Mouse (Mus musculus): ENCODE data around the gene C1s2. TPM values are rescaled to one million over a fixed set of nuclear protein-coding genes. Genes with fewer than 3 reads are reported as not detected.
"Not testable (repeated sequence)": the region's sequence is repeated elsewhere in the genome, so short reads cannot be mapped to it uniquely, and the experiment has no call there.

C1s2 gene
- polyA plus RNA-seq, 1 experiment from 2014 or later = not detected

GRCm38 (mm10) chr6:124658067-124658466, 22.2 kb upstream of the C1s2 start:
- H3K27me3 ChIP-seq (ENCODE audit: control insufficient read depth, insufficient read depth, low read length) = no peaks in the 10 kb centered on the region
- H3K4me3 ChIP-seq (ENCODE audit: low read depth, low read length) = no peak overlapping the region
- no peak overlapping the region for H3K4me2 ChIP-seq (ENCODE audit: low read depth, low read length, severe bottlenecking)
- H3K9ac ChIP-seq (ENCODE audit: low read length) = no peak overlapping the region
- H3K4me1 ChIP-seq (replicated peaks; ENCODE audit: control insufficient read depth, insufficient read depth, low read length) = no peaks in the 10 kb centered on the region
- ATAC-seq (replicated peaks; ENCODE audit: low FRiP score) = no peak
- 52% methylated on average over 2 of the region's 2 CpGs for WGBS
- DNase-seq (ENCODE audit: low spot score) = no peak
- peaks cover 3% of the 10 kb centered on the region; the same call in 1 of the 2 replicates for H3K9me3 ChIP-seq (ENCODE audit: control insufficient read depth, low read length)
- no peak overlapping the region for H3K27ac ChIP-seq (ENCODE audit: low read depth, low read length)
- no peaks in the 10 kb centered on the region for H3K36me3 ChIP-seq (ENCODE audit: control insufficient read depth, insufficient read depth, low read length)

- Histone ChIP-seq H3K9me3 (ENCODE audit: control insufficient read depth, low read length) (peaks cover 3% of the 10 kb centered on the region; the same call in 1 of the 2 replicates), H3K27me3 (ENCODE audit: control insufficient read depth, insufficient read depth, low read length) (no peaks in the 10 kb centered on the region), H3K27ac (ENCODE audit: low read depth, low read length) (no peak overlapping the region), H3K36me3 (ENCODE audit: control insufficient read depth, insufficient read depth, low read length) (no peaks in the 10 kb centered on the region), H3K4me2 (ENCODE audit: low read depth, low read length, severe bottlenecking) (no peak overlapping the region), H3K4me3 (ENCODE audit: low read depth, low read length) (no peak overlapping the region), H3K9ac (ENCODE audit: low read length) (no peak overlapping the region), H3K4me1 (replicated peaks; ENCODE audit: control insufficient read depth, insufficient read depth, low read length) (no peaks in the 10 kb centered on the region)
- DNase-seq (ENCODE audit: low spot score) = no peak
- WGBS = 78% methylated on average over 6 of the region's 6 CpGs
- ATAC-seq (replicated peaks; ENCODE audit: low FRiP score) = no peak
Observed at GRCm38 (mm10) chr6:124655893-124656292, 20.0 kb upstream of the C1s2 start.

- Histone ChIP-seq H3K36me3 (ENCODE audit: control insufficient read depth, insufficient read depth, low read length) (no peaks in the 10 kb centered on the region), H3K4me1 (replicated peaks; ENCODE audit: control insufficient read depth, insufficient read depth, low read length) (no peaks in the 10 kb centered on the region), H3K4me3 (ENCODE audit: low read depth, low read length) (no peak overlapping the region), H3K27me3 (ENCODE audit: control insufficient read depth, insufficient read depth, low read length) (no peaks in the 10 kb centered on the region), H3K9me3 (ENCODE audit: control insufficient read depth, low read length) (no peaks in the 10 kb centered on the region), H3K27ac (ENCODE audit: low read depth, low read length) (no peak overlapping the region), H3K4me2 (ENCODE audit: low read depth, low read length, severe bottlenecking) (no peak overlapping the region), H3K9ac (ENCODE audit: low read length) (no peak overlapping the region)
- no peak for ATAC-seq (replicated peaks; ENCODE audit: low FRiP score)
- no peak for DNase-seq (ENCODE audit: low spot score)
- WGBS = 66% methylated on average over 1 of the region's 1 CpGs
Observed at GRCm38 (mm10) chr6:124646394-124646793, 10.5 kb upstream of the C1s2 start.

GRCm38 (mm10) chr6:124640997-124641396, 5.1 kb upstream of the C1s2 start:
- no peaks in the 10 kb centered on the region for H3K36me3 ChIP-seq (ENCODE audit: control insufficient read depth, insufficient read depth, low read length)
- H3K9me3 ChIP-seq (ENCODE audit: control insufficient read depth, low read length) = no peaks in the 10 kb centered on the region
- no peaks in the 10 kb centered on the region for H3K4me1 ChIP-seq (replicated peaks; ENCODE audit: control insufficient read depth, insufficient read depth, low read length)
- no peaks in the 10 kb centered on the region for H3K27me3 ChIP-seq (ENCODE audit: control insufficient read depth, insufficient read depth, low read length)
- no peak overlapping the region for H3K27ac ChIP-seq (ENCODE audit: low read depth, low read length)
- no peak overlapping the region for H3K4me3 ChIP-seq (ENCODE audit: low read depth, low read length)
- 40% methylated on average over 8 of the region's 8 CpGs for WGBS
- no peak overlapping the region for H3K4me2 ChIP-seq (ENCODE audit: low read depth, low read length, severe bottlenecking)
- DNase-seq (ENCODE audit: low spot score) = peak; percentile 71
- no peak overlapping the region for H3K9ac ChIP-seq (ENCODE audit: low read length)
- no peak for ATAC-seq (replicated peaks; ENCODE audit: low FRiP score)

- DNase-seq (ENCODE audit: low spot score) (no peak), ATAC-seq (replicated peaks; ENCODE audit: low FRiP score) (no peak)
- Histone ChIP-seq H3K27ac (ENCODE audit: low read depth, low read length) (no peak overlapping the region), H3K4me2 (ENCODE audit: low read depth, low read length, severe bottlenecking) (no peak overlapping the region), H3K9ac (ENCODE audit: low read length) (no peak overlapping the region), H3K4me3 (ENCODE audit: low read depth, low read length) (no peak overlapping the region), H3K27me3 (ENCODE audit: control insufficient read depth, insufficient read depth, low read length) (no peaks in the 10 kb centered on the region), H3K9me3 (ENCODE audit: control insufficient read depth, low read length) (no peaks in the 10 kb centered on the region), H3K4me1 (replicated peaks; ENCODE audit: control insufficient read depth, insufficient read depth, low read length) (no peaks in the 10 kb centered on the region), H3K36me3 (ENCODE audit: control insufficient read depth, insufficient read depth, low read length) (no peaks in the 10 kb centered on the region)
- WGBS = 91% methylated on average over 3 of the region's 4 CpGs
Observed at GRCm38 (mm10) chr6:124640041-124640440, 4.2 kb upstream of the C1s2 start.

GRCm38 (mm10) chr6:124636858-124637460, 1.1 kb upstream of the C1s2 start:
- not testable (repeated sequence) for H3K4me1 ChIP-seq (replicated peaks; ENCODE audit: control insufficient read depth, insufficient read depth, low read length); H3K27ac ChIP-seq (ENCODE audit: low read depth, low read length); H3K9ac ChIP-seq (ENCODE audit: low read length); H3K4me2 ChIP-seq (ENCODE audit: low read depth, low read length, severe bottlenecking); H3K9me3 ChIP-seq (ENCODE audit: control insufficient read depth, low read length); H3K27me3 ChIP-seq (ENCODE audit: control insufficient read depth, insufficient read depth, low read length); H3K4me3 ChIP-seq (ENCODE audit: low read depth, low read length); ATAC-seq (replicated peaks; ENCODE audit: low FRiP score); H3K36me3 ChIP-seq (ENCODE audit: control insufficient read depth, insufficient read depth, low read length)
- WGBS = 48% methylated on average over 6 of the region's 6 CpGs
- DNase-seq (ENCODE audit: low spot score) = peak; percentile 26

- H3K4me1 ChIP-seq (replicated peaks; ENCODE audit: control insufficient read depth, insufficient read depth, low read length) = no peaks in the 10 kb centered on the region
- no peak overlapping the region for H3K4me3 ChIP-seq (ENCODE audit: low read depth, low read length)
- no peak overlapping the region for H3K4me2 ChIP-seq (ENCODE audit: low read depth, low read length, severe bottlenecking)
- H3K27ac ChIP-seq (ENCODE audit: low read depth, low read length) = no peak overlapping the region
- H3K27me3 ChIP-seq (ENCODE audit: control insufficient read depth, insufficient read depth, low read length) = no peaks in the 10 kb centered on the region
- DNase-seq (ENCODE audit: low spot score) = peak; percentile 10
- WGBS = 74% methylated on average over 4 of the region's 4 CpGs
- H3K9ac ChIP-seq (ENCODE audit: low read length) = no peak overlapping the region
- no peaks in the 10 kb centered on the region for H3K36me3 ChIP-seq (ENCODE audit: control insufficient read depth, insufficient read depth, low read length)
- ATAC-seq (replicated peaks; ENCODE audit: low FRiP score) = no peak
- H3K9me3 ChIP-seq (ENCODE audit: control insufficient read depth, low read length) = no peaks in the 10 kb centered on the region
Observed at GRCm38 (mm10) chr6:124630763-124631162, 5.1 kb downstream of the C1s2 start.

- not testable (repeated sequence) for H3K27me3 ChIP-seq (ENCODE audit: control insufficient read depth, insufficient read depth, low read length); H3K9ac ChIP-seq (ENCODE audit: low read length); H3K9me3 ChIP-seq (ENCODE audit: control insufficient read depth, low read length); H3K4me2 ChIP-seq (ENCODE audit: low read depth, low read length, severe bottlenecking); ATAC-seq (replicated peaks; ENCODE audit: low FRiP score); H3K36me3 ChIP-seq (ENCODE audit: control insufficient read depth, insufficient read depth, low read length); H3K4me3 ChIP-seq (ENCODE audit: low read depth, low read length); H3K4me1 ChIP-seq (replicated peaks; ENCODE audit: control insufficient read depth, insufficient read depth, low read length); H3K27ac ChIP-seq (ENCODE audit: low read depth, low read length)
- peak; percentile 6 for DNase-seq (ENCODE audit: low spot score)
- 47% methylated on average over 1 of the region's 1 CpGs for WGBS
Observed at GRCm38 (mm10) chr6:124626184-124626583, 9.7 kb downstream of the C1s2 start.

- DNase-seq (ENCODE audit: low spot score) (peak; percentile 36), ATAC-seq (replicated peaks; ENCODE audit: low FRiP score) (no peak)
- H3K9me3 ChIP-seq (ENCODE audit: control insufficient read depth, low read length) = no peaks in the 10 kb centered on the region
- H3K27ac ChIP-seq (ENCODE audit: low read depth, low read length) = no peak overlapping the region
- H3K27me3 ChIP-seq (ENCODE audit: control insufficient read depth, insufficient read depth, low read length) = no peaks in the 10 kb centered on the region
- no peak overlapping the region for H3K4me3 ChIP-seq (ENCODE audit: low read depth, low read length)
- H3K9ac ChIP-seq (ENCODE audit: low read length) = no peak overlapping the region
- no peak overlapping the region for H3K4me2 ChIP-seq (ENCODE audit: low read depth, low read length, severe bottlenecking)
- 87% methylated on average over 13 of the region's 13 CpGs for WGBS
- no peaks in the 10 kb centered on the region for H3K4me1 ChIP-seq (replicated peaks; ENCODE audit: control insufficient read depth, insufficient read depth, low read length)
- no peaks in the 10 kb centered on the region for H3K36me3 ChIP-seq (ENCODE audit: control insufficient read depth, insufficient read depth, low read length)
Observed at GRCm38 (mm10) chr6:124625612-124626011, 10.3 kb downstream of the C1s2 start.

Data from forebrain, embryonic 11.5 days (tissue).